Mouse (Mus musculus) gastrocnemius, postnatal 36 days (tissue): Measurements from ENCODE around the gene Trdmt1. TPM values are rescaled to one million over a fixed set of nuclear protein-coding genes. Genes with fewer than 3 reads are reported as not detected.

Source experiments
- DNase-seq, 2 experiments: peaks; one replicate each; pipeline ENCODE4 v3.0.0; 2022
- intact Hi-C: fragments of 180-260 bp; cut with DNase I; formaldehyde crosslinking; loops from one replicate; pipeline ENCODE4 v1.15.1; 2025
- total RNA-seq, 2 experiments: library from RNA; stranded (reverse); gene quantifications; 2 replicates each; pipeline ENCODE4 v1.2.3; 2021

Trdmt1 gene
- total RNA-seq, 2 experiments from 2014 or later = 3.4 to 4.3 TPM

DNA sequence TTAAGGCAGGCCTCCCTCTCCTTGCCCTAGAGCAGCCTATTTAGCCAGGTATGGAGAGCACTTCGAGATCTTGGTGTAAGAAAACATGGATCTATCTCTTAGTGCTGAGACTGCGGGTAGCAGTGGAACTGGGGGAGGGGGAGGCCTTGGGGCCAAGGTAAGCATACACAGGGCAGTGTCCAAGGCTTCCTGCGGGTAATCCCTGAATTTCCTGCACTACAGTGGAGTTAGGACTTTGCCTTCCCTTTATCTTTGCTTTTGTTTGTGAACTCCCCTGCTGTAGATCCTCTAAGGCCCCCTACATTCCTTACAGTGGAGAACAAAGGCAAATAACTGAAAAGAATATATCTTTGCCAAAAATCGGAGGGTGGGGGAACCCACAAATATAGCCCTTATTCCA lies 29.5 kb downstream of the Trdmt1 start:
- no peak for DNase-seq
- intact Hi-C loops = no loop called here

DNA sequence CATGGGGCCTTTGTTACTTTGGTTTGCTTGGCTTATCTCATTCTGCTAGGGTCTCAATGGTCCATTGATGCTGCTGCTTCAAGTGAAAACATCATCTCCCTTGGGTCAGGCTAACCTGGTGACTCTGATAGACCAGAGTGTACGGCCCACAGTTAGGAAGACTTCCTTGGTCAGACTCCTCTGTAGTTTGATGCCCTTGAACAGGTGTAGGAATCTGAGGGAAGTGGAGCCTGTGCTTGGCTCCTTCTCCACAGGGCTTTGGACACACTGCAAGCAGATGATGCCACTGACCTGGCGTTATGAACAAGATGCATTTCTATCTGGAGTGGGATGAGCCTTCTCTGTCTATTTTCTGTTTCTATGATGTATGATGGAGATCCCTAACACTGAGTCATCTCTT lies 41.8 kb downstream of the Trdmt1 start:
- intact Hi-C loops = no loop called here

DNA sequence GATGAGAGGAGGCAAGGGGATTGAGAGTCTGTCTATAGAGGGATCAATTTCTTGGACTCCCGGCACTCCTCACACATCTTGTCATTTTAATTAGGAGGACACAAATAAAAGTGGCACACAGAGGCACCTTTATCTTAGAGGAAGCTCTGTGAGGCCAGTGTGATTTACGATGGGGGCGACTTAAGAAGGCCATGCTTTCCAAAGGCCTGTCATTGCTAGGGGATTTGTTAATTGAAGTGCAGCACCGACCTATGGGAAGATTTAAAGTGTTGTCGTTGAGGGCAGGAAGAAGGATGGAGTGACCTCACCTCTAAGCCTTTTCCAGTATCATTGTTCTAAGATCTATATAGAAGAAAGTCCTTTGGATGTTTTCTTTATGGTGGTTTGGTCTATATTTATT lies 42.9 kb downstream of the Trdmt1 start:
- intact Hi-C loops = no loop called here
- no peak for DNase-seq

More for the DNA sequence above, 41.8 kb downstream of the Trdmt1 start:
- DNase-seq = no peak

DNA sequence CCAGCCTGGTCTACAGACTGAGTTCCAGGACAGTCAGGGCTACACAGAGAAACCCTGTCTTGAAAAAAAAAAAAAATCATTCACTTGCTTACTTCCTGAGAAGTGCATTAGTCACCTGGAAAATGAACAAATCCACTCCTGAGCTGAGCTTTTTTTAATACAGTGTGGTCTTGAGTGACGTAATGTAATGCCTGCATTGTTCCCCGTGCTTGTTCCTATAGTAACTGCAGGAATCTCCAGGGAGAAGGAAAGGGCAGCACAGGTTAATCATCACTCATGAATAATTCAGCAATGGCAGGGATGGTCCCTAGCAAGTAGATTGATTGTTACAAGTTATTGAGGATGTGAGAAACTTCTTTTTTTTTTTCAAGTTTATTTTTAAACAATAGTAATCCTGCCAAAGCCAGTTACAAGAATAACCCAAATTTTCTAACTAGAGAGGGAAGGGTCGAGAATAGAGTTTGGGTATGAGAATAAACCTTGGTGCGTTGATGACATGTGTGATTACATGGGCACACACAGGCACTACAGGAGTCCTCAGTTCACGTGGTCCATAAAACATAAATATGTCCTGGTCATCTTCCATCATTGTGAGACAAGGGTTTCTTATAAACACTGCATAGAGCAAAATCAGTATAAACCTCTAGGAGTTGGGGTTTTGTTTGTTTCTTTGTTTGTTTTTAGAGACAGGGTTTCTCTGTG lies 44.0 kb downstream of the Trdmt1 start:
- DNase-seq = no peak
- intact Hi-C loops = no loop called here

- intact Hi-C loops = no loop called here
- no peak for DNase-seq
Observed at GRCm38 (mm10) chr2:13499196-13499595, 45.3 kb downstream of the Trdmt1 start.

- DNase-seq = no peak
- intact Hi-C loops = no loop called here
Observed at GRCm38 (mm10) chr2:13496087-13496486, 48.4 kb downstream of the Trdmt1 start.

DNA sequence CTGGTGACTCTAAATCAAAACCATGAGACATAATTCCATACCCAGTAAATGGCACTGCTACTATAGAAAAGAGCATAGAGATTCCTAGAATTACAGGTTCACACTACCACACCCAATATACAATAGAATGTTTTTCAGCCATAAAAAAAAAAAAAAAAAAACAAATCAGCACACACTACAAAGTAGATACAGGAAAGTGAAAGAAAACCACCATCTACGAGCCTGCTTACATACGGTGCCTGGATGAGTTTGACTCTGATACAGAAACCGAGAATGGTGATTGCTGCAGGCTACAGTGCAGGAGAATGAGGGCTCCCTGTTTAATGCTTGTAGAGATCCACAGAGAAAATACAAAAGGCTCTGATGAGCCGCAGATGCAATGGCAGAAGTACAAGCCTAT lies 51.5 kb downstream of the Trdmt1 start:
- intact Hi-C loops = no loop called here
- no peak for DNase-seq

- intact Hi-C loops = no loop called here
- no peak for DNase-seq
Observed at GRCm38 (mm10) chr2:13491734-13492133, 52.7 kb downstream of the Trdmt1 start, which contains the start of gene Cubn. Gene Cubn, minus strand, starts transcription at chr2:13491813.

DNA sequence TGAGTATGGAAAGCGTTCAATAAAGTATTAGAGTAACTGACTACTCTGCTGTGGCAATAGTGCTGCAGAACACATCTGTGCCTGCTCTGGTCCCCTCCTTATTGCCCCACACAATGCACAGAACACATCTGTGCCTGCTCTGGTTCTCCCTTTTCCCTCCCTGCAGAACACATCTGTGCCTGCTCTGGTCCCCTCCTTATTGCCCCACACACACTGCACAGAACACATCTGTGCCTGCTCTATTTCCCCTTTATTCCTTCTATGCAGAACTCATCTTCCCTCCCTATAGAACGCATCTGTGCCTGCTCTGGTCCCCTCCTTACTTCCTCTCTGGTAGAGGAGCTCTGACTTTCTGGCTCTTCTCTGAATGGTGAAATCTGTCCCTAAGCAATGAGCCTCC lies 54.0 kb downstream of the Trdmt1 start:
- intact Hi-C loops = no loop called here
- no peak for DNase-seq

DNA sequence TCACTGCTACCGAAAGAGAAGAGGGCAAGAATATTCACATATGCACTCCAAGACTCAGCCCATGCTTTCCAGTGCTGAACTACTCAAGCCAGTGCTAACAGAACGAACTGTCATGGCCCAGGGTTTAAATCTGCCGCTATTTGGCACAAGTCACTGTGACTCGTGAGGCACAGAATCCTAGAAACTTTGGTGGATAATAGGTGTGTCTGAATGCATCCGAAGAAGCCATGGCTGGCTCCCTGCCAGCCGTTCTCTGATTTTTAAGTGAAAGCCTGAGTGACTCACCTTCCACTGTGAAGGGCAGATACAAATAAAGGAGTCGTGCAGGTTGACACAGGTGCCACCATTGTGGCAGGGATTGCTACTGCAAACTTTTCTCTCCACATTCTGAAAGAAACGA lies 58.0 kb downstream of the Trdmt1 start:
- intact Hi-C loops = no loop called here
- DNase-seq = no peak

DNA sequence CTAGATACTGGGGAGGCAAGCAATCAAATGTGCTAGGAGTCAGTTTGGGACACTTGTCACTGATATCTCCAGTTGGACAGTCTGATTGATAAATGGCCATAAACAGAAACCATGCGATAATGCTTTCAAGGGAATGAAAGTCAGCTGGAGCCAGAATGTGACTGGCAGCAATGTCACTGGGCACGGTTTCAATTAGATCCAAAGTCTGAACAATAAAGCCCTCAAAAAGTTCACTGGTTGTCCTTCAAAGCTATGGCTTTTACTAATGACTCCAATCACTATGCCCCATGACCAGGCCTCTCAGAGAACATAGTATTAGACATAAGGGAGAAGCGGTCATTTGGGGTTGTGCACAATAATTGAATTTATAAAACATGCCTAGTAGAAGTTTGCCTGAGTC lies 59.9 kb downstream of the Trdmt1 start:
- intact Hi-C loops = no loop called here
- DNase-seq = no peak

DNA sequence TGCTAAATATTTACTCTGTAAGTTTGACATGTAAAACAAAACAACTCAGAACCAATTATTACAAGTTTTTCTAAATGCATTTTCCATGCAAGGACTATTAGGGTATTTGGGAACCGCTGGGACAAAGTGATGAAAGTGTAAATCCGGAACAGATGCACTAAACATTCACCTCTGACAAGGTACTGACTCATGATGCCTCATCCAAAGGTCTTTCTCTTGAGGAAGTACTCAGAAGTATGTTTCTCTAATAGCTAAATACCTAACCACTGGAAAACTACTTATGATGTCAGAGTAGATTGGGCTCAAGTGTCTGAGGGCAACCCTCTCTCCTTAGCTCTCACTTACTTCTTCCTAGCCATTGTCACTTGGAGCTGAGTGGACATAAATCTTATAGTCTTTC lies 63.7 kb downstream of the Trdmt1 start:
- intact Hi-C loops = no loop called here
- DNase-seq = no peak

GRCm38 (mm10) chr2:13479165-13479564 lies 65.3 kb downstream of the Trdmt1 start:
- DNase-seq = no peak
- intact Hi-C loops = no loop called here

DNA sequence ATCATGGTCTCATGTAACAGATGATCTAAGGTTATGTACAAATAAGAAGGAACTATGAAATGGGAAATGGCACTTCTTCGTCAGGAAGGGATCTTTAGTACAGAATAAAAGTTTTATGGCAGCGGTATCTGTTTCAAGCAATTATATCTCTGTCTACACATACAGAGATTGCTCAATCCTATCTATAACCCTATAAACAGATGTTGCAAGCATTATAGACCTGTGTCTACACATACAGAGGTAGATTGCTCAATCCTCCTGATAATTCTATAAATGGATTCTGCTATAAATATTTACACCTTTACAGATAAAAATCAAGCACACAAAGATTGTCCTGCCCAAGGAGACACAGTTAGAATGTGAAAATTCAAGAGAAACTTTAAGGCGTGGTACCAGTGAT lies 74.4 kb downstream of the Trdmt1 start:
- intact Hi-C loops = no loop called here
- no peak for DNase-seq

- DNase-seq = no peak
- intact Hi-C loops = no loop called here
Observed at GRCm38 (mm10) chr2:13469641-13470040, 74.8 kb downstream of the Trdmt1 start.

DNA sequence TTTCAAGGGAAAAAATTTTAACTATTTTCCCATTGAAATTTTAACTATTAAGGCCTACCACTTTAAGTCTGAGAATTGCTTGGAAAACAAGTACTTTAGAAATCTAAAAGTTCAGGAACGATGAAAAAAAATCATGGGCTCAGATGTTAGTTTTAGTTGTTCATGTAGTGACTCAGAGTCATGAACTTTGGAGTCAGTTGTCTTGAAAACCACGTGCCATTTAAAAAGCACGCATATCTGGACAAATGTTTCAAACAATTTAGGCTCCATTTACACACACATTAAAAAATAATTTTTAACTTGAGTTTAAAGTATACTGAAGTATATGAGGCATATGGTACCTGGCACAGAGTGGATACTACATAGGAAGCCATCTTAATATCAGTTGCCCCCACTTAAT lies 77.8 kb downstream of the Trdmt1 start:
- no peak for DNase-seq
- intact Hi-C loops = no loop called here

Other genes starting within 250 kb of the Trdmt1 start
- gene Cubn, start 52.9 kb downstream of the Trdmt1 start, total RNA-seq = under 1 TPM; 0.05 to 0.08 TPM
- gene Vim, start 29.3 kb upstream of the Trdmt1 start, total RNA-seq = 100 to 1,000 TPM; 118 to 161 TPM
- 1 to 10 TPM in 1 of 2 experiments, under 1 TPM in 1; 0.47 to 1.2 TPM for gene St8sia6, start 249.4 kb upstream of the Trdmt1 start, total RNA-seq